Mouse (Mus musculus): ENCODE measurements around the gene Jmjd1c.
"Not testable (repeated sequence)": the region's sequence is repeated elsewhere in the genome, so short reads cannot be mapped to it uniquely, and the experiment has no call there.

Gene Jmjd1c

DNA sequence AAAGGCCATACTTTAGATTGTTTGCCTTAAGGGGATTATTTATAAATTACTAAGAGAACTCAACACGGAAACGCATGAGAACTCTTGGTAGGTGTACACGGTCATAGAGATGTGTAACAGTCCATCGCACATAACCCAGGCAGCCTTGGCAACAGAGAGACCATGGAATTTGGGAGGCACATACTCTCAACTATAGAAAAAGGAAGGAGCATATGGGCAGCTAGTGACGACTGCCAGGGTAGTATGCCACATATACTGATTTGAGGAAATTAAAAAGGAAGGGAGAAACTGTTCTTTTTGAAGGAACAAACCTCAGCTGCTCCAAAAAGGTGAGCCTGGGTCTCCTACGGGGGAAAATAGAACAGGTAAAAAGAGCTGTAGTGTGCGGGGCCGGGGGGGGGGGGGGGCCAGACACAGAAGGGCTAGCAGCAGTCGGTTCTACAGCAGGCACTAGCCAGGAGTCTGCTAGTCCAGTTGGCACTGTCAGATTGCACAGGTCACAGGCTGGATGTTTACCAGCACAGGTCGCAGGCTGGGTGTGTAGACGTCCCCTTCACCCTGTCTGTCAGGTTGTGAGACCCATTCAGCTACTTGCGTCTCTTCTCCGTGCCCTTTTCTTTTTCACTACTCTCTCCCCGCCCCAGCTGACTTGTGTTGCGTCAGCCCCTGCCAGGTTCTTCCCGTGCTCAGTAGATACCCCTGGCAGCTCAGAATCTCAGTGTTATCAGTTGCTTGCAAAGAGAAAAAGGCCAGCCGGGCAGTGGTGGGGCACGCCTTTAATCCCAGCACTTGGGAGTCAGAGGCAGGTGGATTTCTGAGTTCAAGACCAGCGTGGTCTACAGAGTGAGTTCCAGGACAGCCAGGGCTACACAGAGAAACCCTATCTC is 9.6 kb downstream of the Jmjd1c start:
- no peak for DNase-seq

DNA sequence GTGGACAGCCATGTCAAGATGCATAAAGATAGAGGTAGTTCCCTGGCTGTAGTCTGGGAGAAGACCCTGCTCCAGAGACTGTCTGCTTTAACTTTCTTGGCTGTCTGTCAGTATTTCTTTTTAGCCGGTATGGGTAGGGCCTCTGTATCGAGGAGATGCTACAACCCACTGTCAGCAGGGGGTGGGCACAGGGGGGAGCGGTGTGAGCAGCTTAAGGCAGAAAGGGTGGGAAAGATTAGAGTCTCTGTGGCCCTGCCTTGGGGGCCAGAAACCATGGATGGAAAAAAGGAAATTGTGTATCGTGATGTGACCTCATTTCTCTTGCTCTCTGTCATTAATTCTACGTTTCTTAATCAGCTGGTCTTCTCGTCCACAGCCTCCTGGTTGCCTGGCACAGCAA is 10.5 kb downstream of the Jmjd1c start:
- DNase-seq: no peak

DNA sequence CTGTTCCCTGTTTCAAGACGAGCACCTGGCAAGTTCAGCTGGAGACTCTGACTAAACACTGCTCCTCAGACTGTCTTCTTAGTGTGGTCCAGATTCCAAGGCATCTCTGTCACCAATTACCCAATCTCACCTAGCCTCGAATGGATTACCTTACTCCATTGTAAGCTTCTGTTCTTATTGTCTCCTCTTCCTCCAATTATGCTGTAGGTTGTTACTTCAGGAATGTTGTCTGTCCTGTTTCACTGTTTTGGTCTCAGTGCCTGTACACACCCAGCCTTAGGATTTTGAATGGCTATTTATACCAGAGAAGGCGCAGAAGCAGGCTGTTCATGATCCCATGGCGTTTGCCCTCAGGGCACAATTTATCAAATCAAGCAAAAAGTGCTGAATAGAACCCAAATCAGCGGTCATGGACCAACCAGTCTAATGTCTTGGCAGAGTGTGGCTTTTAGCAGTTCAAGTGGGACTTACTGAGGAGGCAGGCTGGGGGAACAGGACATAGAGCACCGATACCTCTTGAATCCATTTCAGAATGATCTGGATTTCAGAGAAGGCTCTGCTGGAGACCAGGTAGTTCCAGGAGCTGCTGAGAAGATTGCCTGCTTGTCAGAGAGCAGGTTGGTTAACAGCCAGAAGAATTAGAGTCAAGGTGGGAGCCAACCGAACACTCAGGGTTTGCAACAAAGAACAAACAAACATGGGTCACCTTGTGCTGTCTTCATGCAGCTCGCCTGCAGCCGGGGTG is 11.3 kb downstream of the Jmjd1c start:
- DNase-seq: no peak

DNA sequence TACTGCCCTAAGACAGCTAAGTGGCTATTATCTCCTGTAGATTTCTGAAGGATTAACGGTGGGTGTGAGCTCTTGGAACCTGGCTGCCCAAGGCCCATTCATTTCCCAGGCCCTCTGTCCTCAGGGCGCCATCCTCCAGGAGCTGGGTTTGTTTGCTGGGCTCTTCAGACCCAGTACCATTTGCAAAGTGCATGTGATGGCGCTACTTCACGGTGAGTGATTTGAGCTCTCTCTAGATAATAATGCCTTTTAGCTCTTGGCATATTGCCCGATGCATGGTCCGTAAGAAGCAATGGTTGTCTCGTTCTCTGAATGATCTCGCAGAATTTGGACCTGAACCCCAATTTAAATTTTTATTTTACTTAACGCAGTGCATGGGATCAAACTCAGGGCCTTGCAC is 12.2 kb downstream of the Jmjd1c start:
- no peak for DNase-seq

DNA sequence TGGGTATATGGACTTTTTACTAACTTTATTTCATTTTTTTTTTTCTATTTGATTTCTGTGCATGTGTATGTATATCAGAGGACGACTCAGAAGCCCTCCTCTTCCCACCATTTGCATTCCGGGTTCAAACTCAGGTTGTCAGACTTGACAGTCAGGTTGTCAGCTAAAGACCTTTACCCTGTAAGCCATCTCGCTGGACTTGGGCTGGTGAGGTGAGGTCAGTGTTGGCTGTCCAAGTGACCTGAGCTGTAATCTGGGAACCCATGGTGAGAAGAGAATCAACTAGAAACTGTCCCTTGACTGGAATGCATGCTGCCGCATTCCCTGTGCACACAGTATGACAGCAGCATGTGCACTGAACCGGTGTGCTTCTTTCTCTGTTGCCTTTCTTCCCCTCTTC is 13.7 kb downstream of the Jmjd1c start:
- no peak for DNase-seq

DNA sequence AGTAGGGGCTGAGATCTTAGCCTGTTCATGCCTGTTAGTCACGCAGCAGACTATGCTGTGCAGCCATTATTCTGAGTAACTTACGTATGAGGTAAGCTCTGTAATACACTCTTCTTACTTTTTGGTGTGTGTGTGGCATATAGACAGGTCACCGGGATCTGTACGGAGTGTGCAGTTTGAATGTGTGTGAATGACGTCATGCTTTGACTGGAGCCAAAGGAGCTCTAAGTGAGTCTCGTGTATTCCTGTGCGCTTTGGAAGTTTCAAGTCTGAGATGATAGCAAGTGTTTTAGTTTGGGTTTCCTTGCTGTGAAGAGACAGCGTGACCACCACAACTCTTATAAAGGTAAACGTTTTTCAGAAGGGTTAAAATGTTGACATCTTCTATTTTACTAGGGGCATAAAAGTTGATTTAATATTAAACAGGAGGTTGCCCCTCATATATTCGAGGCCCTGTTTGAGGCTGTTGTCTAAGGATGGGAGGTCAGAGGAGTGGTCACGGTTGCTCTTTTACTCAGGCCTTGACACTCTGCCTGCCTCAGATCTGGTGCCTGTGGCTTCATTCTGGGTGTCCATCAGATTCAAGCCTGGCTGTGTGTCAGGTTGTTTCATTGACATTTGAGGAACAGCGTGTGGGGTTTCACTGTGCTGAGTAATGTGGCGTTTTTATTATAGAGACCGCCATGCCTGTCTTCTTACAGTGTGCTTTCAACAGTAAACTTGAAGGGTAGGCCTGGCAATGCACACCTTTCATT is 15.3 kb downstream of the Jmjd1c start:
- DNase-seq: no peak

DNA sequence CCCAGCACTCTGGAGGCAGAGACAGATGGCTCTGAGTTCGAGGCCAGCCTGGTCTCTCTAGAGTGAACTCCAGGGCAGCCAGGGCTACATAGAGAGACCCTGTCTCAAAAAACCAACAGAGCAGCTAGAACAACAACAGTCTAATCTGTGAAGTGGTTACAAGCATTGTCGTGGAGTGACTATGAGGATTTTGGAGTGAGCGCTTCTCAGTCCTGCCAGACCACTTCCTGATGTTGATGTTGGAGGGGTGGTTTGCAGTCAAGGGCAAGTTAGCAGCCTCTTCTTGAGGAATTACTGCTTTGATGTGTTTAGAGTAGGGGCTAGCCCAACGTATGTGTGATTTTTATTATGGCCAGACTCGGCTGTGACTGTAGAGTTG is 15.9 kb downstream of the Jmjd1c start:
- no peak for DNase-seq

DNA sequence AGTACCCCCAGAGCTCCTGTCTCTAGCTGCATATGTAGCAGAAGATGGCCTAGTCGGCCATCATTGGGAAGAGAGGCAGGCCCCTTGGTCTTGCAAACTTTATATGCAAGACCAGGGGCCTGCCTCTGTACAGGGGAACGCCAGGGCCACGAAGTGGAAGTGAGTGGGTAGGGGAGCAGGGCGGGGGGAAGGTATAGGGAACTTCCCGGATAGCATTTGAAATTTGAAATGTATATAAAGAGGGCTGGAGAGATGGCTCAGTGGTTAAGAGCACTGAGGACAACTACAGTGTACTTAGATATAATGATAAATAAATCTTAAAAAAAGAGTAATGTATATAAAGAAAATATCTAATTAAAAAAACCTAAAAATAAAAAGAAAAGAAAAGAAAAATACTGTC is 17.0 kb downstream of the Jmjd1c start:
- not testable (repeated sequence) for DNase-seq

DNA sequence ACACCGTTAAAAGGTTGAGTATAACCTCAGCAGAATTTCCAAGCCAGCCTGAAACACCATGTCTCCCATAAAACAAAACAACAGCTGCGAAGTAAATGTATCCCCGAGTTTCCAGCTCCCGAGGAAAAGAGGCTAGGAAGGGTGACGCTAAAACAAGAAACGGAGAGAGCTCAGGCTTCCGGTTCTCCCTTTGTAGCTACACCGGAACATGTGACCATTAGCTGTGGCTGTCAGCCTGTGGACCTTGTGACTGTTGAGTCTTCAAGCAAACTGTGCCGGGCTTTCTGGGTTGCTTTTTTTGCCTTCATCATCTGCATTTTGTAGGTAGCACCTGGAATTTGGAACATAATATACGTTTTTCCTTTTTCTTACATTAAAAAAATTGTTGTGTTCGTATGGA is 17.9 kb downstream of the Jmjd1c start:
- no peak for DNase-seq

DNA sequence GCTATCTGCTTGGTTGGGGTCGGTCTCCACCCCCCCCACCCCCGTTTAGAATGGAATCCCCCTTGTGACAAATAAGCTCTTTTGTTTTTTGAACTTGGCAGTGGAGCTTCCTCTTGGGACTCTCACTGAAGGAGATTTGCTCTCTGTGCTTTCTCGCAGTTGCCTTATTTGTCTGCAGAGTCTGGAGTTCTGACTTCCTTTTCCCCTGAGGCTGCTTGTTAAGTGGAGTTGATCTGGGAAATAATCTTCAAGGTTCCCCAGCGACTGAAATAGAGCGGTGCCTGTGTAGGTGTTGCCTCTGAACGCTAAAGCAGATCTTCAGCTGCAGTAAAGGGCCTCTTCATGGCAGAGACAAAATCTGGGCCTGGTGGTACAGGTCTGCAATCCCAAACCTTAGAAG is 19.2 kb downstream of the Jmjd1c start:
- no peak for DNase-seq

DNA sequence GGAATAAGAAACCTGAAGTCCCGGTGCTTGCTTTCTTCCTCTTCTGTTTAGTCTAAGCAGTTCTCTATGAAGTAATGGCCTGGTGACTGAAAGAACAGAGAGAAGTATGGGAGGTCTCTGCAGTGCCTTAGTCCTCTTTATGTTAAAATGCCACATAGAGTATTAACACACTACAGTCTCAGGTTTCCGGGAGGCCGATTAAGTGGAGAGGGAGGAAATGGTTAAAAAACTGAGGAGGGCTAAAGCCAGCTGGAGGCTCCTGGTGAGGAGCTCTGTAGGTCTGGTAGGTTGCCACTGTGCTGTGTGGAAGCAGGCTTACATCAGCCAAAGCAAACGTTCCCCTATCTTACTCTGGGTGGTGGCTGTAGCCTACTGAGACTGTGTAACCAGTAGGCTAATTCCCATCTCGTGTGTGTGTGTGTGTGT is 19.8 kb downstream of the Jmjd1c start:
- DNase-seq: no peak

DNA sequence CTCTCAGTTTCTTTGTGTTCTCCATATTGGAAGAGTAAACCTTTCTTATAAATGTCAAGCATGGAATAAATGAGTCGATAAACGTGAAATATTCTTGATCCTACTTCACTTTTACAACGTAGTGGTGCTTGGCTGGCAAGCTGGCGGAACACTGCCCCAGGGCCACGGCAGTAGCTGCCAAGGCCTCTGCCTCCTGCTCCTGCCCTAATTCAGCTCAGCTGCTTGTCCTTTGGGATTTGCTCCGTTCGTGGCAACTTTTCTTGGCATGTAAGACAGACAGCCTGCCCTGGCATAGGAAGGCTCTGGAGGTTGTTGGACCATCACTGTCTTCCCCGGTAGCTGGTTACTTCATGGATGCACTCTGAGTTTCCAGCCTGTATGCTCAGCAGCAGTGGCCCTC is 20.3 kb downstream of the Jmjd1c start:
- DNase-seq: no peak

DNA sequence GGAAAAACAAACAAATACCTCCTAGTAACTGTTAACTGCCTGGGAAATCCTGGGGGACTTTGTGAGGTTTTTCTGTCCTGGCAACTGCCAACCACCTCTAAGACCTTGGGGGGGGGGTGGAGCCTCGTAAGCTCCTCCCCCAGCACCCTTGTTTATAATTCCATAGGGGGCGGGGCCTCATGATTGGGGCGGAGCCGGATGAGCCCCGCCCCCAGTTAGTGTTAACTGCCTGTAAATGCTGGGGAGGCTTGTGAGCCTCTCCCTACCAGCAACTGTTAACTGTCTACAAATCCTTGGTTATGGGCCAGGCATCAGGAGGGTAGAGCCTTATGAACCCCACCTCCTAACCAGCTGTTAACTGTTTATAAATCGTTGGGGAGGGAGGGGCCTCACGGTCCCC is 23.4 kb downstream of the Jmjd1c start:
- DNase-seq: no peak

DNA sequence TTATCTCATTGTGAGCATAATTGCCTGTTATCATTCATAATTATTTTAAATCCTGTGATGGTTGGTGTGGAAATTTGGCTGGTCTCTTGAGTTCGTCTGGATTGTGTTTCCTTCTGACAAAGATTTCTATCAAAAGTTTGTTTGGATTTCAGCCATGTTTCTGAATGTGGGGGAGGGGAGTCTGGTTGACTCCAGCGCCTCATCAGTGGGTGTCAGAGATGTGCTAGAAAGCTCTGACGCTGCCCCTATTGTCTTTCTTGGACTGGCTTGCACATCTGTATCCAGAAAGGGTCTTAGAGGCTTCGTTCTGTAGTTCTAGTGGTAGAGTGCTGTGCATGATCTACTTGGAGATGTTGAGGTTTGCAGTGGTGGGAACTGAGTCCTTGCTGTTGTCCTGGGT is 24.3 kb downstream of the Jmjd1c start:
- DNase-seq: no peak

DNA sequence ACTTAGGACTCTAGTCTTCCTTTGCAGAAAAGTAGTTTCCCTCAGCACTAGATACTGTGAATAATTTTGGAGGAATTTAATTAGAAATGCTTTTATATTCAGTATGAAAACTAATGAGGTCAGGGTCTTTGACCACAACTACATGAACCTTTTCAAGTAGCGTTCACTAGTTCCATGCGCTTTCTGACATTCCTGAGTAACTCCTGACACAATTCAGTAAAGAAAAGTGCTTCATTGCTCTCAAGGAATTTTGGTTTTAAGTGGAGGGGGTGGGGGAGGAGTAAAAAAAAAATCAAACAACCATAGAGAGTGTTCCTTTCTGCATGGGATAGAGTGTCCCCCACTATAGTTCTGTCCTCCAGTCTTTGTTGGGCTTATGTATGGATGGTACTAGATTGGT is 24.7 kb downstream of the Jmjd1c start:
- DNase-seq: no peak

DNA sequence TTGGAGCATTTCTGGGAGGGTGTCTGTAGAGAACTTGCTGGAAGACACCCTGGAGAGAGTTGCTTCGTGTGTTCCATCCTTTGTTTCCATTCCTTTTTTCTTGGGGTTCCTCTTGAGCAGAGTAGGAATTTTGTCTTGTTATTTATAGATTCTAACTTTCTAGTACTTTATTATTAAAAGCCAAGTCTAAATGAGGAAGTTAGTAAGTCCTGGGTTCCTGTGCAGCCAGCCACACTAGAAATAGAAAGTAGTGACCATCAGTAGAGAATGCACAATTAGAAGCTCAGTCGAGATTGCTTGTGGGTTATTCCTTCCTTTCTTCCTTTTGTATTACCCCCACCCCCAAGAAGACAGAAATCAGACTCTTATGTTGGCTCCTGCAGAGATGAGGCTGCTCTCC is 27.8 kb downstream of the Jmjd1c start:
- DNase-seq: no peak

DNA sequence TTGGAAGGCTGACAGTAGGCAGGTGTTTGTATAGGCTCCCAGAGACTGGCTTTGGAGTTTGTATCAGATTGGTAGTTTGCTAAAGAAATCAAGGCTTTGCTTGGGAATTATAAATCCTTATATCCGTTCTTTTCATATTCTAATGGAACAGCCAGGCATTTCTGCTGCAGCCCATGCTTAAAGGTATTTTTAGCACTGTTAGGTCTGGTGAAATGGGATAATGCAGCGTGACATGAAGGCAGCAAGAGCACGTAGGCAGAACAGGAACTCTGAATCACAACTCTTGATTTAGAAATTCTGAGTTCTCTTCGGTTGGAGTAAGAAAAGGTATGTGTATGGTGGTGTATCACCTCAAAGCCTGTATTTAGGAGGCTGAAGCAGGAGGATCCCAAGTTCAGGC is 28.2 kb downstream of the Jmjd1c start:
- DNase-seq: no peak

DNA sequence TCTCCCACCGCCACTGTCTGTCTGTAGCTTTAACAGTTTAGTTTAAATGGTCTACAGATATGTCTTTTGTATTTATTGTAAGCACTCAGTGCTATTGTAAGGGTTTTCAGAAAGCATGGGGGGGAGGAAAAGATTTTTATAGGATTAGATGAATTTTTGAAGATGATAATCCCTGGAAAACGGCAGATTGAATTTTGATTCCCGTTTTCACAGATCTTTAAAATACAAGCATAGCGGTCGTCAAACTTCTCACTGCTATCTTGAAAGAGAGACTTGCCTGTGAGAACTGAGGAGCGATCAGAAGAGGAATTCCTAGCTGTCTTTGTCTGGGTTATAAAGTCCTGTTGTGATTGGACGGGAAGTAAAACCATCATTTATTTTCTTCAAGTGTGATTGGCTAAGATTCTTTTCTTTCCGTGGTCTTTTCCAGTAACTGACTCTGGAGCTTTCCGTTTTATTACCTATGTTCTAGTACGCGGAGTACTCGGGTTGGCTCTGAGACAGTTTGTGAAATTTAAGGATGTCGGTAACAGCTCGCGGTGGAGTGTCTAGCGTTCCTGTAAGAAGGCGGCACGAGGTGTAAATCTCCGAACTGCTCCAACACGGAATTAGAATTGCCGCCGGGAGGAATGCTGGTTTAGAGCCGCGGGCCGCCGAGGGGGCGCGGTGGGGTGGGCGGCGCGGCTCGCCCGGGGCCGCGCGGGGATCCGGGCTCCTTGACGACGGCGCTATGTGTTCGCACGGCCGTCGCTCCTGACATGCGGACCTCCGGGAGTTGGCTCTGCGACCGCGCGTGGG is 30.3 kb downstream of the Jmjd1c start:
- DNase-seq: peak in 1 of 2 experiments; percentile 45

DNA sequence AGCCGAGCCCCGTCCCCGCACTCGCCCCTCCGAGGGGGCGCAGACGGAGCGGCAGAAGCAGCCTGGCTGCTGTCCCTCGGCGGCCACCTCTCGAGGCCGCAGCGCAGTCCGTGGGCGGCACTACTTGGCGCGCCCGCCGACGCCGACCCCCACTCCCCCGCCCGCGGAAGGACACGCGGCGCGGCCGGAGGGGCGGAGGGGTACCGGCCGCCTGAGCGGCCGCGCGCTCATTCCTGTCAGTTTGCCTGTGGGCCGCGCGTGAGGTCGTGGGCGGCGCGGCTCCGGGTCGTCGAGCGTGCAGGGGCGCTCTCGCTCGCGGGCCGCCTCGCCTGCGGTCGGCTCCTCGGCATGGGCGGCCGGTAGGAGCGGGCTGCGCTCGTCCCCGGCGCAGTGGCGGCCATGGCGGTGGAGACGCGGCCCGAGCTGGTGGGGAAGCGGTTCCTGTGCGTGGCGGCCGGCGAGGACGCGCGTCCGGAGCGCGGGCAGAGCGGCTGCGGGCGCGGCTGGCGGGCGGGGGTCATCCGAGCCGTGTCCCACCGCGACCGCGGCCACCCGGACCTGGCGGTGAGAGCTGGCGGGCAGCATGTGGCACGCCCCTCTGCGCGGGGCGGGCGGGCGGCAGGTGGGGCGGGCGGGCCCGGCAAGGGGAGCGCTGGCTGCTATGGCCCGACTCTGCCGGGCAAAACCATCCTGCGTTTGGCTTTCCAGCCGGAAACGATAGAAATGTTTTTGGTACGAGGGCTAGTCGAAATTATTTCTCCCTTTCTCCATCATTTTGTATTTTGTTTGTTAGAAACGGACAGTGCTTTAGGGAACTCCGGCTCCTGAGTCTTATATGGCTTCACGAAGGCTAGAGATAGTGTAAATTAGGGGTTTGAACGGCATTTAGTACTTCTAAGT is 31.2 kb downstream of the Jmjd1c start:
- DNase-seq: peak; percentile 63 to 69

DNA sequence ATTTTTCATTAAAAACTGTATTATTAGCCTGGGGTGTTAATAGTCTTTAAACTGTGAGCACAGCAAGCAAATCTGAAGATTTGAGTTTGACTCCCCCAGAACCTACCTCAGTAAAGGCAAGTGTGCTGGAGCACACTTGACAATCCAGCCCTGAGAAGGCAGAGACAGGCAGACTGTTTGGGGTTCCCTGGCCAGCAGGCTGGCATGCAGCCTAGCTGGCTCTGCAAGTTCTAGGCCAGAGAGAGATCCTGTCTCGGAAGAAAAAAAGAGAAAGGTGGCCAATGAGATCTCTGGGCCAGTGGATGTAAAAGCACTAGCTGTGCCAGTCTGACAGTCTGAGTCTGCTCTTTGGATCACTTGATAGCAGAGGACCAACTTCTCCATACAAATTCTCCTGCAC is 33.6 kb downstream of the Jmjd1c start:
- DNase-seq: no peak

DNA sequence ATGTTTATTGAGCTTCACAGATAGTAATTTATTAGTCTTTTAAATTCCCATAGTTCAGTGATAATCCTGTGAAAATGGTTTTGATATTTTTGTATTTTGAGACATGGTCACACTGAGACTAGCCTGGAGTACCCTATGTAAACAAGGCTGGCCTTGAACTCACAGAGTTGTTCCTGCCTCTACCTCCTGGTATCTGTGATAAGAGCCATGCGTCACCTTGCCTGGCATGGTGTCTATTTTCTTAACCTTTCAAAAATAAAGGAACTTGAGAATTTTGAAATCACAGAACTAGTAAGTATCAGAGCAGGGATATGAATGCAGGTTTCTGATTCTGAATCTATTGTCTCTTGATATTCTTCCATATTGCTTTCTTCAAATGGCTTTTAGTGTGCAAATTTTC is 35.8 kb downstream of the Jmjd1c start:
- DNase-seq: no peak

DNA sequence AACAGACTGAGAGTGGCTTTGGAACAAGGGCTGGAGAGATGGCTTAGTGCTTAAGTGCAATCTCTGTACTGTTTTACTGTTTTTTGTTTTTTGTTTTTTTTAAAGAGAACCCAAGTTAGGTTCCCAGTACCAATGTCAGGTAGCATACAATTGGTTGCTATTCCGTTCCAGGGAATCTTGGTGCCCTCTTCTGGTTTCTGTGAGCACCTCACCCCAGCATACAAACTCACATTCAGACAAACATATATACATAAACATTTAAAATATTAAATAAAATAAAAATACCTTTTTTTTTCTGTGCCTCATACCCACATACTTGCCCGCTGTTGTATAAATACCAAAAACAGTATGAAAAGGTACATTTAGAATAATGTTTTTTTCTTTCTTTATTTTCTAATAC is 38.4 kb downstream of the Jmjd1c start:
- DNase-seq: no peak

Data from B cell, adult 2 months (primary cell).